In the genomic region with DNA sequence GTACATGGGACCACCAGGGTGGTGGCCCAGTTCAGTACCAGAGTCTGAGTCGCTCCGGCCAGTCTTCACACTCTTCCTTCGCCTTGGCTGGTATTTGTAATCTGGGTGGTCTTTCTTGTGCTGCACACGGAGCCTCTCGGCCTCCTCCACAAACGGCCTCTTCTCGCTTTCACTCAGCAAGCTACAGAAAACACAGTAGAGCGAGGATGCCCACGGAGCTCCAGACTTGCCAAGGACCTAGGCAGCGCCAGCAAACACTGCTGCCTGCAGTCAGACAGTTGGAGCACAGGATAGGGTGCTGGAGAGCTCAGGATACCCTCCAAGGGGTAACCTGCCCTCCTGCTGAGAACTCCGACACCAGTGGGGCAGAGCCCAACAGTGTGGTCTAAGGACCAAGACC, we compare ENCODE assay signal across 11 mouse cellular contexts. TPM values are rescaled to one million over a fixed set of nuclear protein-coding genes. Genes with fewer than 3 reads are reported as not detected.
DNase-seq lines count a peak whose midpoint lies in the region; ATAC-seq and TF ChIP-seq lines count a peak whose summit lies in the region.
"Had no signal": no experiment of that assay in that cellular context is flagged by ENCODE, and none has a peak within 500 bp of the region (broad histone marks: within the 10 kb centered on the region; RNA-seq: fewer than 3 reads in every experiment).

No protein-coding gene starts in this region.

- peaks cover 63% of the 10 kb centered on the region for H3K27me3 ChIP-seq in limb, embryonic 12.5 days
- peaks cover 21% of the 10 kb centered on the region for H3K27me3 ChIP-seq in stomach, embryonic 16.5 days (ENCODE audit: control insufficient read depth, insufficient read depth, low read length)

- H3K36me3 ChIP-seq in limb, embryonic 12.5 days, result peaks cover 9% of the 10 kb centered on the region; the same call in 1 of the 2 replicates
- H3K36me3 ChIP-seq in stomach, embryonic 16.5 days (ENCODE audit: control insufficient read depth, insufficient read depth, low read length), result no peaks in the 10 kb centered on the region
- H3K36me3 ChIP-seq: heart, embryonic 15.5 days had no signal

- H3K4me3 ChIP-seq in gastrocnemius, adult 2 months, result peak overlapping the region; percentile 84
- peak overlapping the region; percentile 57 for H3K4me3 ChIP-seq in limb, embryonic 12.5 days (replicated peaks)
- H3K4me3 ChIP-seq in stomach, embryonic 16.5 days (replicated peaks; ENCODE audit: low read length), result 0 out of 2 replicates have a peak overlapping the region, but pooled peaks have one; percentile 11
- H3K4me3 ChIP-seq: heart, embryonic 15.5 days had no signal

- H3K4me1 ChIP-seq in limb, embryonic 12.5 days (replicated peaks), result peaks cover 50% of the 10 kb centered on the region
- peaks cover 17% of the 10 kb centered on the region for H3K4me1 ChIP-seq in stomach, embryonic 16.5 days (ENCODE audit: control insufficient read depth, insufficient read depth, low read length)

- ATAC-seq in limb, embryonic 12.5 days (ENCODE audit: insufficient number of reproducible peaks, insufficient read depth, low FRiP score, low TSS enrichment, low read depth), result no peak
- no peak for ATAC-seq in stomach, embryonic 16.5 days (ENCODE audit: insufficient read depth, low FRiP score)

- peak overlapping the region; percentile 43 for H3K27ac ChIP-seq in gastrocnemius, adult 2 months
- no peak overlapping the region for H3K27ac ChIP-seq in limb, embryonic 12.5 days
- no peak overlapping the region for H3K27ac ChIP-seq in stomach, embryonic 16.5 days (ENCODE audit: low read length)
- H3K27ac ChIP-seq: heart, embryonic 15.5 days had no signal

- H3K9ac ChIP-seq in limb, embryonic 12.5 days (replicated peaks), result no peak overlapping the region; the same call in 1 of the 2 replicates
- H3K9ac ChIP-seq in stomach, embryonic 16.5 days (ENCODE audit: low read length), result no peak overlapping the region
- H3K9ac ChIP-seq: heart, embryonic 15.5 days had no signal

- no peaks in the 10 kb centered on the region for H3K9me3 ChIP-seq in limb, embryonic 12.5 days
- H3K9me3 ChIP-seq in stomach, embryonic 16.5 days (replicated peaks; ENCODE audit: control insufficient read depth, low read length), result no peaks in the 10 kb centered on the region
- H3K9me3 ChIP-seq: heart, embryonic 15.5 days had no signal

- 59% methylated on average over 11 of the region's 11 CpGs for WGBS in limb, embryonic 12.5 days
- 74% methylated on average over 11 of the region's 11 CpGs for WGBS in stomach, embryonic 16.5 days

- no peak for DNase-seq in gastrocnemius, adult 2 months
- no peak for DNase-seq in gastrocnemius, postnatal 4 days (ENCODE audit: low spot score in 2 of 2)
- DNase-seq in right cerebral cortex, adult 18-20 months, result peak; percentile 54
- no peak for DNase-seq in right cerebral cortex, postnatal 36 days (ENCODE audit: low spot score in 2 of 2)
- DNase-seq in retina, postnatal 1 day, result no peak
- DNase-seq in cerebellum, adult 9-11 months, result no peak
- DNase-seq: B cell, adult 2 months had no signal

- H3K4me2 ChIP-seq in limb, embryonic 12.5 days, result peak overlapping the region; percentile 98
- no peak overlapping the region for H3K4me2 ChIP-seq in stomach, embryonic 16.5 days (ENCODE audit: low read depth, low read length)

- intact Hi-C loops in gastrocnemius, adult 2 months (cut with DNase I), result no loop called here

- TF ChIP-seq CTCF in gastrocnemius, adult 2 months (IDR thresholded peaks at IDR 0.05), result no peak

RNA-seq across cellular contexts. Expression of gene Sox8, which starts 1.6 kb away (rescaled TPM):
- 1 to 10 TPM in 1 of 2 experiments, under 1 TPM in 1; 0.92 to 1.1 TPM for total RNA-seq in gastrocnemius, adult 2 months (2021)
- total RNA-seq in gastrocnemius, postnatal 4 days (2021), result 10 to 100 TPM; 26.9 to 33.7 TPM
- polyA plus RNA-seq in limb, embryonic 12.5 days (2016; fragmentation: Nextera tagmentation; extraction: Ambion mirVana), result 10.1 and 11.1 TPM in 2 replicates
- 3.0 and 3.3 TPM in 2 replicates for polyA plus RNA-seq in stomach, embryonic 16.5 days (2015; fragmentation: Nextera tagmentation; extraction: Ambion mirVana)
- total RNA-seq: liver, adult 2 months had no signal
- polyA plus RNA-seq: liver, adult 2 months had no signal

RNA-seq across cellular contexts. Expression of gene Lmf1, which starts 10.0 kb away (rescaled TPM):
- total RNA-seq in gastrocnemius, adult 2 months (2021), result 10 to 100 TPM in 1 of 2 experiments, 1 to 10 TPM in 1; 9.7 to 14.9 TPM
- total RNA-seq in gastrocnemius, postnatal 4 days (2021), result 10 to 100 TPM; 16.1 to 18.8 TPM
- polyA plus RNA-seq in limb, embryonic 12.5 days (2016; fragmentation: Nextera tagmentation; extraction: Ambion mirVana), result 27.9 and 28.9 TPM in 2 replicates
- polyA plus RNA-seq in stomach, embryonic 16.5 days (2015; fragmentation: Nextera tagmentation; extraction: Ambion mirVana), result 27.0 and 28.9 TPM in 2 replicates

Comparison
In these comparisons a context has a peak if more than half of its experiments do, and no peak if none do; other contexts are left out.
1. RNA of gene Sox8, which starts 1.6 kb away (total RNA-seq): 26.9 to 33.7 TPM in gastrocnemius, postnatal 4 days; 0.92 to 1.1 TPM in gastrocnemius, adult 2 months; every median in the first group is over 10 times any median in the second.
2. H3K4me3 ChIP-seq: peak in every context shown above with its lines; median percentile 84 in gastrocnemius, adult 2 months; 57 in limb, embryonic 12.5 days; 11 in stomach, embryonic 16.5 days.